Mouse (Mus musculus) heart, embryonic 11.5 days (tissue): ENCODE data around the gene Mkrn2os. TPM values are rescaled to one million over a fixed set of nuclear protein-coding genes. Genes with fewer than 3 reads are reported as not detected.
"Not testable (repeated sequence)": the region's sequence is repeated elsewhere in the genome, so short reads cannot be mapped to it uniquely, and the experiment has no call there.

Experiments
- ATAC-seq: fragments of 200-750 bp; cut with Nextera tagmentation; replicated peaks from 2 replicates; pipeline ENCODE4 v1.8.0; 2017; ENCODE audit warnings: moderate library complexity; ENCODE audit not compliant: insufficient number of reproducible peaks, low FRiP score, low TSS enrichment
- H3K27ac ChIP-seq: fragments of 300-500 bp; sonication (generic); 2 replicates; pipeline ENCODE4 v1.5.1; 2014; ENCODE audit warnings: mild to moderate bottlenecking, low read depth, low read length
- H3K27me3 ChIP-seq: fragments of 300-500 bp; sonication (generic); 2 replicates; pipeline ENCODE4 v1.6.1; 2014; ENCODE audit warnings: mild to moderate bottlenecking, low read length, mixed read lengths; ENCODE audit not compliant: control insufficient read depth, insufficient read depth
- H3K36me3 ChIP-seq: fragments of 300-500 bp; sonication (generic); 2 replicates; pipeline ENCODE4 v1.6.1; 2014; ENCODE audit warnings: mild to moderate bottlenecking, low read length, moderate library complexity, mixed read lengths; ENCODE audit not compliant: control insufficient read depth, insufficient read depth
- H3K4me1 ChIP-seq: fragments of 300-500 bp; sonication (generic); 2 replicates; pipeline ENCODE4 v1.6.1; 2014; ENCODE audit warnings: low read length; ENCODE audit not compliant: control insufficient read depth, insufficient read depth
- H3K4me2 ChIP-seq: fragments of 300-500 bp; sonication (generic); 2 replicates; pipeline ENCODE4 v1.6.1; 2014; ENCODE audit warnings: mild to moderate bottlenecking, moderate library complexity
- H3K4me3 ChIP-seq: fragments of 300-500 bp; sonication (generic); 2 replicates; pipeline ENCODE4 v1.5.1; 2014; ENCODE audit warnings: low read depth, low read length
- H3K9ac ChIP-seq: fragments of 300-500 bp; sonication (generic); 2 replicates; pipeline ENCODE4 v1.6.1; 2014; ENCODE audit warnings: mild to moderate bottlenecking, low read depth, low read length, moderate library complexity
- H3K9me3 ChIP-seq: fragments of 300-500 bp; sonication (generic); replicated peaks from 2 replicates; pipeline ENCODE4 v1.6.1; 2016; ENCODE audit warnings: low read length; ENCODE audit not compliant: control insufficient read depth
- WGBS: fragments of 180-500 bp; shearing (Covaris S2); extraction: QIAGEN DNeasy Blood & Tissue Kit; methylation state at CpG from one replicate; pipeline ENCODE4 v1.1.7; 2014; ENCODE audit not compliant: insufficient replicate concordance; 5-methylcytosine and 5-hydroxymethylcytosine counted together
- polyA plus RNA-seq: library from polyadenylated mRNA; unstranded; fragments of >200 nt; fragmentation: Nextera tagmentation; extraction: Ambion mirVana; gene quantifications from 2 replicates; pipeline ENCODE4 v1.2.1, GENCODE M21; 2014

Gene Mkrn2os
- polyA plus RNA-seq: 0.08 and 0.21 TPM in 2 replicates

DNA sequence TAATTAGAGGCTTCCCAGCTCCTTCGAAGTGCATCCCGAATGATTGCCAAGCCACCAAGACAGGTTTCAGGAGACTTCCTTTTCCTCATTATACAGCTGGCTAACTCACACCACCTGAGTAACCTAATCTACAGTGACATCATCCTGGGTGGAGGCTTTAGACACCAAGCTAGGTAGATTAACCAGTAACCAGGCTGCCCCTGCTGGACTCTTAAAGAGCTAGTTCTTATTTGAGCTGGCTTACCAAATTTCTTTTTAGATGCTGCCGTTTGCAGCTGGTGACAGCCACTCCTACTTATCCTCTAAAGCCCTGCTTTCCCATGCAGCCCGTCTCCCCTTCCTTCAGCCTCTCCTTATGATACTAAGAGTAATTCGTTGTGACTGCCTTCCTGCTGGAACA, at the start of gene Mkrn2os:
Mkrn2os (minus strand) TSS at position 119 of the 400 bp plus-strand sequence.
- no peak within 1 kb of the TSS for H3K4me2 ChIP-seq
- no peak within 1 kb of the TSS for H3K9ac ChIP-seq
- H3K27ac ChIP-seq: no peak within 1 kb of the TSS
- no peak within 1 kb of the TSS for H3K4me3 ChIP-seq
- H3K4me1 ChIP-seq: no peaks in the 10 kb centered on the region
- no peaks in the 10 kb centered on the region for H3K36me3 ChIP-seq
- no peaks in the 10 kb centered on the region for H3K9me3 ChIP-seq
- no peak for ATAC-seq
- H3K27me3 ChIP-seq: no peaks in the 10 kb centered on the region
- WGBS: 55% methylated on average over 5 of the region's 5 CpGs

DNA sequence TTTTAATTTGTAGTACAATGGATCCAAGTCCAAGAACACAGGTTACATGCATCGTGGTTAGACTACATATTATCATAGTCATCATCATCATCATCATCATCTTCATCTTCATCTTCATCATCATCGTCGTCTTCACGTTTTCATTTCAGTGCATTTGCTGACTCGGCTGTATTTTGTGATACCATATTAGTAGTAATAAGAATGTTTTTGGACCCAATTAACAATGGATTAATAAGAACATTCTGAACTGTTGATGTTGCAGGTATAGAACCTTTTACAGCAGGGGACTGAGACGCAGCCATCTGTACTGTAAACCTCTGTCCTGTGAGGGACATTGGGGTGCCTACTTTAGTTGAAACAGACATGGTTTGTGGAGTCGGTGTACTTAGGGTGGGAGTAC, 45.8 kb upstream of the Mkrn2os start:
- H3K9me3 ChIP-seq, H3K4me3 ChIP-seq, ATAC-seq, H3K9ac ChIP-seq, H3K4me2 ChIP-seq, H3K4me1 ChIP-seq, H3K27ac ChIP-seq, H3K27me3 ChIP-seq: not testable (repeated sequence)
- 91% methylated on average over 7 of the region's 7 CpGs for WGBS
- H3K36me3 ChIP-seq: peaks cover 22% of the 10 kb centered on the region

DNA sequence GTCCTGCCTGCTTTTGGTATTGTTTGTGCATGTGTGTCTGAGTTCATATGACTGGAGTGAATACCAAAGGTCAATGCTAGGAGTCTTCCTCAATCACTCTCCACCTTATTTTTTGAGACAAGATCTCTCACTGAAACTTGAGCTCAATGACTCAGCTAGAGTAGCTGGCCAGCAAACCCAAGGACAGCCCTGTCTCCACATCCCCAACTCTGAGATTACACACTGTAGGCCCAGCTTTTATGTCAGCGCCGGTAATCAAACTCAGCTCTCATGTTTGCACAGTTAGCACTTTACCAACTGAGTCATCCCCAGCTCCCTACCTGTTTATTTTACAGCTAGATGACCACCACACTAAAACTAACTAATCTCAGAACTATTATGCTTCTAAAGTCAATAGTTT, 41.6 kb upstream of the Mkrn2os start:
- H3K4me2 ChIP-seq: no peak overlapping the region
- no peaks in the 10 kb centered on the region for H3K4me1 ChIP-seq
- H3K27me3 ChIP-seq: no peaks in the 10 kb centered on the region
- no peak overlapping the region for H3K9ac ChIP-seq
- H3K9me3 ChIP-seq: no peaks in the 10 kb centered on the region
- H3K4me3 ChIP-seq: no peak overlapping the region
- H3K27ac ChIP-seq: no peak overlapping the region
- H3K36me3 ChIP-seq: peaks cover 25% of the 10 kb centered on the region
- no peak for ATAC-seq
- WGBS: 90% methylated on average over 2 of the region's 2 CpGs

DNA sequence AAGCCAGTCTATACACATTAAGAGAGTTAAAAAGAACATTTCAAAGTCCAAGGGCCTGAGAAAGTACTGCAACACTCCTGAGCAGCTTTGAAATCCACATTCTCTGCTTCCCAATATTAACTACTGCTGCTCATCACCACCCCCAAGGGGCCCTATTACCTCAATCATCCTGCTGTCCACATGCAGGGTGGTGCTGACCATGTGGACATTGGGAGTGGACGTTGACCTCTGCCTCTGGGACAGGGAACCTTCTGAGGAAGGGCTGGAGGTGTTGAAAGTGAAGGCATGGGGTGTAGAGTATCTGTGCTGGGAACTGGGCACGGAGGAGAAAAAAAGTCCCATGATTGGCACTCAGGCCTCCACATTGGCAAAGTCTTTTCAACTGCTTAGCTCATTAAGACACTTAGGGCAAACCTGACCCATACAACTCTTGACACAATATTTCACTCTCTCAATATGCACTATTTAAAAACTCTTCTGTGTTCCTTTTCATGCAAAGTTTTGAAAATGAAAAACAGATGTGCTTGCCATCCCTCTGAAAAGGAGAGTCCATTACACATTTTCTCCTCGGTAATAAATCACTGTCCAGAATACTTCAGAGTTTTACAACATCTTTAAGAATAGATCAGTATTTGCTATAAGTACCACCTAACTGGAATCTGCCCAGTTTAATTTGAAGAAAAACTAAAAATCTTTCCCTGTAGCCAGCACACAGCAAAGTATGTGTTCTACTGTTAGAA, 38.9 kb upstream of the Mkrn2os start:
- Histone ChIP-seq H3K4me2 (no peak overlapping the region), H3K4me1 (no peaks in the 10 kb centered on the region), H3K36me3 (peaks cover 25% of the 10 kb centered on the region), H3K9me3 (no peaks in the 10 kb centered on the region), H3K27me3 (no peaks in the 10 kb centered on the region), H3K9ac (no peak overlapping the region), H3K27ac (no peak overlapping the region), H3K4me3 (no peak overlapping the region)
- ATAC-seq: no peak
- WGBS: 82% methylated on average over 3 of the region's 3 CpGs

DNA sequence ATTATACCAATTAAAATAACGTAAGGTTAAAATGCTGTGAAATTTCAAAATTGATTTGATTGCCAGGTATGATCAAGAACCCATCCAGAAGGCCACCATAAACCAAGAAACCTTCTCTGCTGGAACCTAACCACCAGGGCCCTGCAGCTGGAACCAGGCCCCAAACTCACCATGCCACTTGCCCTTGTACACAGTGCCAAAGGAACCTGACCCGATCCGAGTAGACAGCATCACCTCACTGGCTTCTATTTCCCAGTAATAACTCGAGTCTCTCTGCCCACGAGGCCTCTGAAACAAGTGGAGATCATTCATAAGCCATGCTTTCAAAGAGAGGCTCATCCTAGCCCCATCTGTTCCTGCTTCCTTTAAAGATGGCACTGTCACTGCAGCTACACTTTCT, 33.7 kb upstream of the Mkrn2os start:
- no peaks in the 10 kb centered on the region for H3K9me3 ChIP-seq
- peaks cover 28% of the 10 kb centered on the region for H3K36me3 ChIP-seq
- H3K4me3 ChIP-seq: no peak overlapping the region
- ATAC-seq: no peak
- 95% methylated on average over 5 of the region's 5 CpGs for WGBS
- no peaks in the 10 kb centered on the region for H3K4me1 ChIP-seq
- no peaks in the 10 kb centered on the region for H3K27me3 ChIP-seq
- no peak overlapping the region for H3K27ac ChIP-seq
- H3K9ac ChIP-seq: no peak overlapping the region
- H3K4me2 ChIP-seq: no peak overlapping the region

DNA sequence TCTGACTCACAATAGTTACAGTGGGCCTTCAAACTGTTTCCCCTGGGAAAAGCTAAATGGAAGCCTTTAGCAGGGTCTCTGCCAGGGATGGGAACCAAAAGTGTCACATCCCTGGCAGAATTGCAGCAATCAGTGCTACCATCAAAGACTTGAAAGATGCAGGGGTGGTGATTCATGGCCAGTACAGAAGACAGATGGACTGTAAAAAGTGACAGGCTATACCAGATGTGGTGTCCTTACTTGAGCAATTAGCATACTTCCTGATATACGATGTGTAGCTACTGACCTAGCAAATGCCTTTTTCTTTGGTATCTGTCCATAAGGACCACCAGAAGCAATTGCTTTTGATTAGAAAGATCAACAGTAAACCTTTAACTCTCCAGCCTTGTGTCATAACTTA, 28.6 kb upstream of the Mkrn2os start:
- Histone ChIP-seq H3K27ac (no peak overlapping the region), H3K36me3 (peaks cover 39% of the 10 kb centered on the region), H3K9me3 (no peaks in the 10 kb centered on the region), H3K4me1 (no peaks in the 10 kb centered on the region), H3K9ac (no peak overlapping the region), H3K27me3 (no peaks in the 10 kb centered on the region), H3K4me2 (no peak overlapping the region), H3K4me3 (no peak overlapping the region)
- ATAC-seq: no peak
- WGBS: 77% methylated on average over 1 of the region's 1 CpGs

DNA sequence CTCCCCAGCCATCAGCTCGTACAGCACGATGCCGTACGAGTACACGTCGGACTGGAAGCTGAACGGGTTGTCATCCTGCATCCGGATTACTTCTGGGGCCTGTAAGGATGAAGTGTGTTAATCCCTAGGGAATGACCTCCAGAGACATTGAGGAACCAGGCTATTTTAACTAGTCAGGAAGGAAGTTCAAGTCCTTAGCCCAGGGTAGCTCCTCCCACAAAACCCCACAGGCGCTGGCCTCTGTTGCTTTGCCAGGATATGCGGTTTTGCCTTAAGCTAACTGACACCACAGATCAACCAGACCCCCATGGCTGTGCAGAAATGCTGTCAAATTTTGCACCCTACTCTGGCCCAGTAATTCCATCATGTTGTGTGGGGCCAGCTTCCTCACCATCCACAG, 27.4 kb upstream of the Mkrn2os start:
- H3K4me2 ChIP-seq: no peak overlapping the region
- 87% methylated on average over 10 of the region's 10 CpGs for WGBS
- H3K4me3 ChIP-seq: no peak overlapping the region
- H3K9ac ChIP-seq: no peak overlapping the region
- no peaks in the 10 kb centered on the region for H3K27me3 ChIP-seq
- no peaks in the 10 kb centered on the region for H3K4me1 ChIP-seq
- no peak overlapping the region for H3K27ac ChIP-seq
- no peaks in the 10 kb centered on the region for H3K9me3 ChIP-seq
- peaks cover 40% of the 10 kb centered on the region for H3K36me3 ChIP-seq
- ATAC-seq: no peak

DNA sequence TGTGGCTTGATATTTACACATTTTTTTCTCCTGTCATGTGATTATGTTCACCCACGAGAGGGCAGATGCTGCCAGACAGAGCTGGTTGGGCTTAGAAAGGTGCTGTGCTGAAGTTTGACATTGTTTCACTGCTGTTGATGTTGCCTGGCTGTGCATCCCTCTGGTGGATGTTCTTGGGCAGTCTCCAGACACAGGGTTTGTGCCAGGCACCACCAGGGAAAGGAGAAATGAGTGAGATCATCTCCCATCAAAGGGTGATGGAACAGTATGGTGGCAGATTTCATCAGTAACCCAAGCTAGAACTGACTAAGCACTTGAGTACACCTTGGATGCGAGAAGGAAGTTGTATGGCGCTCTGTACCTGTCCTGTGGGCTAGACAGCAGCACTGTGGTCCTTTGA, 23.6 kb upstream of the Mkrn2os start:
- Histone ChIP-seq H3K27ac (no peak overlapping the region), H3K4me1 (no peaks in the 10 kb centered on the region), H3K4me3 (no peak overlapping the region), H3K36me3 (peaks cover 42% of the 10 kb centered on the region), H3K4me2 (no peak overlapping the region), H3K9ac (no peak overlapping the region), H3K9me3 (no peaks in the 10 kb centered on the region), H3K27me3 (no peaks in the 10 kb centered on the region)
- no peak for ATAC-seq
- WGBS: 83% methylated on average over 3 of the region's 3 CpGs

DNA sequence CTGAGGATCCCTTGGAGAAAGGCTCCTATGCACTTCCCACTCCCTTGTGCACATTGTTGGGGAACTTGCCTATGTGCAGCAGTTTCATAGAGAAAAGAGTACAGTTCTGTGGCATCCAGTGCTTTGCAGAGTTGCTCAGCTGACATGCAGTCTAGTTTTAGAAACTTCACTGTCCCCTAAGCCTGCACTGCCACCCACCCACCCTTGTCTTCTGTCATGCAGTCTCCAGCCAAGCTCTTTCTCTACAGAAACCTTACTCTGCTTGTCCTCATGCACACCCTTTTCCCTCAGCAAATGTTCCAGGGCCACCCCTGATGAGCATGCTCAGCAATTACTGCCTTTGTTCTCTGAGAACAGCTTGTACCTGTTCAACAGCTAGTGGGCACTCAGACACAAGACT, 21.4 kb upstream of the Mkrn2os start:
- Histone ChIP-seq H3K9me3 (no peaks in the 10 kb centered on the region), H3K27ac (no peak overlapping the region), H3K4me3 (no peak overlapping the region), H3K9ac (no peak overlapping the region), H3K4me1 (no peaks in the 10 kb centered on the region), H3K36me3 (peaks cover 30% of the 10 kb centered on the region), H3K27me3 (no peaks in the 10 kb centered on the region), H3K4me2 (no peak overlapping the region)
- ATAC-seq: no peak
